ENCODE assay signal across 11 mouse cellular contexts in genomic region chr11:45959598-45959997, GRCm38 (mm10). TPM values are rescaled to one million over a fixed set of nuclear protein-coding genes. Genes with fewer than 3 reads are reported as not detected.
DNase-seq lines count a peak whose midpoint lies in the region; ATAC-seq and TF ChIP-seq lines count a peak whose summit lies in the region.
"Had no signal": no experiment of that assay in that cellular context is flagged by ENCODE, and none has a peak within 500 bp of the region (broad histone marks: within the 10 kb centered on the region; RNA-seq: fewer than 3 reads in every experiment).

No protein-coding gene starts in this region.

- no peak overlapping the region for H3K9ac ChIP-seq in limb, embryonic 14.5 days (ENCODE audit: low read depth, low read length, severe bottlenecking)
- H3K9ac ChIP-seq in liver, embryonic 14.5 days (replicated peaks) = no peak overlapping the region
- H3K9ac ChIP-seq: limb, embryonic 12.5 days; neural tube, embryonic 12.5 days had no signal

- H3K9me3 ChIP-seq in limb, embryonic 14.5 days (ENCODE audit: control insufficient read depth, low read length) = no peaks in the 10 kb centered on the region
- no peaks in the 10 kb centered on the region for H3K9me3 ChIP-seq in limb, embryonic 10.5 days (replicated peaks)
- no peaks in the 10 kb centered on the region for H3K9me3 ChIP-seq in liver, embryonic 14.5 days (ENCODE audit: control insufficient read depth, low read length)
- H3K9me3 ChIP-seq: limb, embryonic 12.5 days; neural tube, embryonic 12.5 days had no signal

- intact Hi-C loops in heart, postnatal 25 days (cut with DNase I) = loop anchor here (5.0 to 10.0 kb wide), 2 partner anchors 165 to 258 kb away; no protein-coding TSS in a partner anchor

- no peak for TF ChIP-seq EP300 in liver, embryonic 14.5 days (IDR thresholded peaks at IDR 0.05; ENCODE audit: low read depth)

- H3K27ac ChIP-seq in limb, embryonic 14.5 days (replicated peaks; ENCODE audit: low read depth, low read length) = no peak overlapping the region
- no peak overlapping the region for H3K27ac ChIP-seq in limb, embryonic 10.5 days
- H3K27ac ChIP-seq in liver, embryonic 14.5 days = no peak overlapping the region
- H3K27ac ChIP-seq: limb, embryonic 12.5 days; neural tube, embryonic 12.5 days had no signal

- H3K4me3 ChIP-seq in limb, embryonic 14.5 days (replicated peaks; ENCODE audit: low read length) = no peak overlapping the region
- no peak overlapping the region for H3K4me3 ChIP-seq in limb, embryonic 10.5 days
- no peak overlapping the region for H3K4me3 ChIP-seq in liver, embryonic 14.5 days (ENCODE audit: insufficient read depth in 1 of 2, low read depth in 2 of 2, low read length in 2 of 2)
- H3K4me3 ChIP-seq: limb, embryonic 12.5 days; neural tube, embryonic 12.5 days had no signal

- WGBS in limb, embryonic 14.5 days = 75% methylated on average over 3 of the region's 3 CpGs
- 82% methylated on average over 3 of the region's 3 CpGs for WGBS in limb, embryonic 10.5 days
- WGBS in liver, embryonic 14.5 days (ENCODE audit: insufficient replicate concordance) = 60% methylated on average over 3 of the region's 3 CpGs

- H3K4me1 ChIP-seq in limb, embryonic 14.5 days (ENCODE audit: control insufficient read depth, insufficient read depth, low read length) = 0 out of 2 replicates have a peak, but pooled peaks cover 2% of the 10 kb centered on the region
- peaks cover 4% of the 10 kb centered on the region for H3K4me1 ChIP-seq in limb, embryonic 10.5 days
- peaks cover 2 to 3% of the 10 kb centered on the region in 2 experiments; a peak in 2 of 4 replicates for H3K4me1 ChIP-seq in liver, embryonic 14.5 days (replicated peaks; ENCODE audit: control insufficient read depth in 2 of 2, insufficient read depth in 2 of 2, low read length in 1 of 2)
- H3K4me1 ChIP-seq: limb, embryonic 12.5 days had no signal

- no peak for ATAC-seq in limb, embryonic 14.5 days (ENCODE audit: low FRiP score, low read depth)
- ATAC-seq in liver, embryonic 14.5 days (ENCODE audit: insufficient read depth) = no peak
- ATAC-seq: intestine, embryonic 16.5 days had no signal

- TF ChIP-seq CTCF in liver, embryonic 14.5 days (IDR thresholded peaks at IDR 0.05; ENCODE audit: low read depth) = peak; percentile 38; the same call in 1 of the 2 replicates

- H3K27me3 ChIP-seq in limb, embryonic 14.5 days (ENCODE audit: control insufficient read depth, insufficient read depth, low read length) = no peaks in the 10 kb centered on the region
- no peaks in the 10 kb centered on the region for H3K27me3 ChIP-seq in limb, embryonic 10.5 days (ENCODE audit: low read depth, poor library complexity, severe bottlenecking)
- no peaks in the 10 kb centered on the region for H3K27me3 ChIP-seq in liver, embryonic 14.5 days (ENCODE audit: control insufficient read depth, insufficient read depth, low read length)
- H3K27me3 ChIP-seq: limb, embryonic 12.5 days; neural tube, embryonic 12.5 days had no signal

- H3K36me3 ChIP-seq in limb, embryonic 14.5 days (ENCODE audit: control insufficient read depth, insufficient read depth, low read length) = no peaks in the 10 kb centered on the region
- H3K36me3 ChIP-seq in limb, embryonic 10.5 days = no peaks in the 10 kb centered on the region
- no peaks in the 10 kb centered on the region for H3K36me3 ChIP-seq in liver, embryonic 14.5 days (replicated peaks; ENCODE audit: control insufficient read depth, insufficient read depth, low read depth)
- H3K36me3 ChIP-seq: limb, embryonic 12.5 days; neural tube, embryonic 12.5 days had no signal

- H3K4me2 ChIP-seq in limb, embryonic 14.5 days (replicated peaks; ENCODE audit: low read depth, low read length, severe bottlenecking) = no peak overlapping the region
- no peak overlapping the region for H3K4me2 ChIP-seq in liver, embryonic 14.5 days (ENCODE audit: low read depth)
- H3K4me2 ChIP-seq: limb, embryonic 12.5 days; neural tube, embryonic 12.5 days had no signal

- no peak for TF ChIP-seq POLR2A in limb, embryonic 14.5 days (IDR thresholded peaks at IDR 0.05; ENCODE audit: borderline replicate concordance, extremely low read depth, insufficient read depth, insufficient read length)

- peak; percentile 30 to 35 for DNase-seq in adrenal gland, postnatal 36 days
- DNase-seq in adrenal gland, adult 2 months = no peak
- DNase-seq in limb, embryonic 14.5 days (ENCODE audit: low spot score) = peak; percentile 50
- no peak for DNase-seq in limb, embryonic 10.5 days (ENCODE audit: low spot score)
- DNase-seq in CD4-positive helper T cell, adult 2 months (ENCODE audit: low read depth, low spot score) = peak; percentile 72
- peak in 1 of 3 experiments; percentile 36 for DNase-seq in liver, embryonic 14.5 days (ENCODE audit: low read depth in 3 of 3, low spot score in 3 of 3)
- no peak for DNase-seq in right cerebral cortex, postnatal 10 days (ENCODE audit: low spot score in 2 of 2)
- no peak for DNase-seq in heart, postnatal 25 days (ENCODE audit: low spot score)

RNA-seq across cellular contexts. Expression of gene Thg1l, which starts 4.3 kb away (rescaled TPM):
- total RNA-seq in adrenal gland, postnatal 36 days (2021) = 10 to 100 TPM; 14.6 to 18.2 TPM
- total RNA-seq in adrenal gland, adult 2 months (2021) = 10 to 100 TPM; 16.9 to 17.8 TPM
- polyA plus RNA-seq in adrenal gland, adult 2 months (2012; rRNA removed) = 3.4 and 4.6 TPM in 2 replicates
- polyA plus RNA-seq in limb, embryonic 14.5 days (2012; rRNA removed) = 14.8 and 15.0 TPM in 2 replicates
- polyA plus RNA-seq in limb, embryonic 14.5 days (2014; fragmentation: Nextera tagmentation; extraction: Ambion mirVana) = 11.2 and 11.6 TPM in 2 replicates
- 15.0 and 15.6 TPM in 2 replicates for polyA plus RNA-seq in limb, embryonic 10.5 days (2016; fragmentation: Nextera tagmentation; extraction: Ambion mirVana)
- polyA plus RNA-seq in liver, embryonic 14.5 days (2012; rRNA removed) = 5.9 and 8.7 TPM in 2 replicates
- polyA plus RNA-seq in liver, embryonic 14.5 days (2014; fragmentation: Nextera tagmentation; extraction: Ambion mirVana) = 6.3 and 6.5 TPM in 2 replicates
- 1 to 10 TPM; 4.4 to 7.2 TPM for total RNA-seq in heart, postnatal 25 days (2021)

RNA-seq across cellular contexts. Expression of gene Lsm11, which starts 14.9 kb away (rescaled TPM):
- total RNA-seq in adrenal gland, postnatal 36 days (2021) = 10 to 100 TPM; 12.8 to 16.7 TPM
- total RNA-seq in adrenal gland, adult 2 months (2021) = 10 to 100 TPM in 1 of 2 experiments, 1 to 10 TPM in 1; 7.0 to 19.1 TPM
- 4.8 and 6.9 TPM in 2 replicates for polyA plus RNA-seq in adrenal gland, adult 2 months (2012; rRNA removed)
- polyA plus RNA-seq in limb, embryonic 14.5 days (2012; rRNA removed) = 7.2 and 8.4 TPM in 2 replicates
- polyA plus RNA-seq in limb, embryonic 14.5 days (2014; fragmentation: Nextera tagmentation; extraction: Ambion mirVana) = 8.2 TPM in 2 replicates
- polyA plus RNA-seq in limb, embryonic 10.5 days (2016; fragmentation: Nextera tagmentation; extraction: Ambion mirVana) = 6.3 and 6.9 TPM in 2 replicates
- polyA plus RNA-seq in liver, embryonic 14.5 days (2012; rRNA removed) = 2.5 and 2.6 TPM in 2 replicates
- 3.4 TPM in 2 replicates for polyA plus RNA-seq in liver, embryonic 14.5 days (2014; fragmentation: Nextera tagmentation; extraction: Ambion mirVana)
- 1 to 10 TPM; 3.6 to 4.3 TPM for total RNA-seq in heart, postnatal 25 days (2021)

RNA-seq across cellular contexts. Expression of gene Sox30, which starts 20.5 kb away (rescaled TPM):
- under 1 TPM in 1 of 2 experiments, not detected in 1; 0.36 TPM for total RNA-seq in adrenal gland, postnatal 36 days (2021)
- total RNA-seq in adrenal gland, adult 2 months (2021) = under 1 TPM; 0.14 to 0.28 TPM
- 0.21 and 0.25 TPM in 2 replicates for polyA plus RNA-seq in adrenal gland, adult 2 months (2012; rRNA removed)
- polyA plus RNA-seq in limb, embryonic 14.5 days (2012; rRNA removed) = 0.54 and 0.64 TPM in 2 replicates
- 0.25 and 0.45 TPM in 2 replicates for polyA plus RNA-seq in limb, embryonic 14.5 days (2014; fragmentation: Nextera tagmentation; extraction: Ambion mirVana)
- polyA plus RNA-seq in limb, embryonic 10.5 days (2016; fragmentation: Nextera tagmentation; extraction: Ambion mirVana) = 0.11 and 0.16 TPM in 2 replicates
- polyA plus RNA-seq in liver, embryonic 14.5 days (2012; rRNA removed) = 0.02 TPM in 2 replicates
- polyA plus RNA-seq in liver, embryonic 14.5 days (2014; fragmentation: Nextera tagmentation; extraction: Ambion mirVana) = not detected in 2 replicates
- under 1 TPM; 0.18 to 0.25 TPM for total RNA-seq in heart, postnatal 25 days (2021)

Comparison
In these comparisons a context has a peak if more than half of its experiments do, and no peak if none do; other contexts are left out.
1. DNase-seq: peak in adrenal gland, postnatal 36 days (2 of 2), limb, embryonic 14.5 days (single experiment) and CD4-positive helper T cell, adult 2 months (single experiment); none in adrenal gland, adult 2 months (single experiment), limb, embryonic 10.5 days (single experiment), right cerebral cortex, postnatal 10 days (0 of 2) and heart, postnatal 25 days (single experiment).